Mouse (Mus musculus) forebrain, embryonic 11.5 days (tissue): ENCODE data around the gene Celf2. TPM values are rescaled to one million over a fixed set of nuclear protein-coding genes. Genes with fewer than 3 reads are reported as not detected.

Experiments
- ATAC-seq: fragments of 200-750 bp; cut with Nextera tagmentation; replicated peaks from 2 replicates; pipeline ENCODE4 v1.8.0; 2017; ENCODE audit warnings: moderate TSS enrichment; ENCODE audit not compliant: low FRiP score
- DNase-seq: peaks from one replicate; pipeline ENCODE4 v3.0.0-alpha.2; 2017; ENCODE audit warnings: low spot score
- H3K27ac ChIP-seq: fragments of 300-500 bp; sonication (generic); 2 replicates; pipeline ENCODE4 v1.5.1; 2014; ENCODE audit warnings: low read depth, low read length
- H3K27me3 ChIP-seq: fragments of 300-500 bp; sonication (generic); 2 replicates; pipeline ENCODE4 v1.6.1; 2014; ENCODE audit warnings: mild to moderate bottlenecking, low read length, mixed read lengths; ENCODE audit not compliant: control insufficient read depth, insufficient read depth
- H3K36me3 ChIP-seq: fragments of 300-500 bp; sonication (generic); 2 replicates; pipeline ENCODE4 v1.6.1; 2014; ENCODE audit warnings: mild to moderate bottlenecking, low read length, moderate library complexity, mixed read lengths; ENCODE audit not compliant: control insufficient read depth, insufficient read depth
- H3K4me1 ChIP-seq: fragments of 300-500 bp; sonication (generic); replicated peaks from 2 replicates; pipeline ENCODE4 v1.6.1; 2014; ENCODE audit warnings: low read length, mixed read lengths; ENCODE audit not compliant: control insufficient read depth, insufficient read depth
- H3K4me2 ChIP-seq: fragments of 300-500 bp; sonication (generic); 2 replicates; pipeline ENCODE4 v1.6.1; 2014; ENCODE audit warnings: low read depth, mild to moderate bottlenecking, low read length, moderate library complexity, mixed read lengths; ENCODE audit not compliant: severe bottlenecking
- H3K4me3 ChIP-seq: fragments of 300-500 bp; sonication (generic); 2 replicates; pipeline ENCODE4 v1.5.1; 2014; ENCODE audit warnings: low read depth, low read length
- H3K9ac ChIP-seq: fragments of 300-500 bp; sonication (generic); 2 replicates; pipeline ENCODE4 v1.6.1; 2014; ENCODE audit warnings: low read length
- H3K9me3 ChIP-seq: fragments of 300-500 bp; sonication (generic); 2 replicates; pipeline ENCODE4 v1.6.1; 2016; ENCODE audit warnings: low read length, mixed read lengths; ENCODE audit not compliant: control insufficient read depth
- WGBS: fragments of 180-500 bp; shearing (Covaris S2); extraction: QIAGEN DNeasy Blood & Tissue Kit; methylation state at CpG from one replicate; pipeline ENCODE4 v1.1.7; 2014; 5-methylcytosine and 5-hydroxymethylcytosine counted together
- polyA plus RNA-seq: library from polyadenylated mRNA; unstranded; fragments of >200 nt; fragmentation: Nextera tagmentation; extraction: Ambion mirVana; gene quantifications from 2 replicates; pipeline ENCODE4 v1.2.1, GENCODE M21; 2014

Celf2 gene
- polyA plus RNA-seq, 1 experiment from 2014 or later, result 116 TPM

GRCm38 (mm10) chr2:6553656-6554055 lies 955.7 kb downstream of the Celf2 start:
- no peaks in the 10 kb centered on the region for H3K36me3 ChIP-seq
- no peak overlapping the region for H3K27ac ChIP-seq
- WGBS, result 84% methylated on average over 7 of the region's 7 CpGs

GRCm38 (mm10) chr2:6549251-6549650 lies 960.1 kb downstream of the Celf2 start:
- Histone ChIP-seq H3K27me3 (no peaks in the 10 kb centered on the region), H3K27ac (no peak overlapping the region), H3K9me3 (no peaks in the 10 kb centered on the region), H3K4me2 (no peak overlapping the region), H3K4me3 (no peak overlapping the region), H3K9ac (no peak overlapping the region), H3K4me1 (peaks cover 10% of the 10 kb centered on the region; the same call in 1 of the 2 replicates), H3K36me3 (no peaks in the 10 kb centered on the region)
- no peak for DNase-seq
- WGBS, result 86% methylated on average over 7 of the region's 7 CpGs
- no peak for ATAC-seq

More at GRCm38 (mm10) chr2:6553656-6554055, 955.7 kb downstream of the Celf2 start:
- H3K4me3 ChIP-seq, result no peak overlapping the region
- ATAC-seq, result no peak
- no peak overlapping the region for H3K9ac ChIP-seq
- no peaks in the 10 kb centered on the region for H3K9me3 ChIP-seq
- no peaks in the 10 kb centered on the region for H3K27me3 ChIP-seq
- DNase-seq, result no peak
- H3K4me2 ChIP-seq, result no peak overlapping the region
- H3K4me1 ChIP-seq, result no peaks in the 10 kb centered on the region

- Histone ChIP-seq H3K27ac (peak overlapping the region; percentile 89), H3K4me1 (peaks cover 10% of the 10 kb centered on the region; the same call in 1 of the 2 replicates), H3K9ac (peak overlapping the region; percentile 43; the same call in 1 of the 2 replicates), H3K4me2 (peak overlapping the region; percentile 9; the same call in 1 of the 2 replicates), H3K27me3 (no peaks in the 10 kb centered on the region), H3K4me3 (no peak overlapping the region), H3K36me3 (no peaks in the 10 kb centered on the region), H3K9me3 (no peaks in the 10 kb centered on the region)
- DNase-seq (peak; percentile 80), ATAC-seq (peak; percentile 92)
- 19% methylated on average over 9 of the region's 9 CpGs for WGBS
Observed at GRCm38 (mm10) chr2:6547139-6547664, 962.2 kb downstream of the Celf2 start.

- Histone ChIP-seq H3K36me3 (no peaks in the 10 kb centered on the region), H3K27ac (peak overlapping the region; percentile 89), H3K4me3 (no peak overlapping the region), H3K9ac (peak overlapping the region; percentile 43; the same call in 1 of the 2 replicates), H3K4me1 (peaks cover 10% of the 10 kb centered on the region; the same call in 1 of the 2 replicates), H3K27me3 (no peaks in the 10 kb centered on the region), H3K4me2 (peak overlapping the region; percentile 9; the same call in 1 of the 2 replicates), H3K9me3 (no peaks in the 10 kb centered on the region)
- ATAC-seq, result peak; percentile 85
- 27% methylated on average over 14 of the region's 14 CpGs for WGBS
- DNase-seq, result peak; percentile 58
Observed at GRCm38 (mm10) chr2:6546462-6547138, 962.8 kb downstream of the Celf2 start.

GRCm38 (mm10) chr2:6545127-6545931 lies 964.0 kb downstream of the Celf2 start:
- Histone ChIP-seq H3K9me3 (no peaks in the 10 kb centered on the region), H3K36me3 (no peaks in the 10 kb centered on the region), H3K9ac (no peak overlapping the region), H3K27me3 (no peaks in the 10 kb centered on the region), H3K4me2 (no peak overlapping the region), H3K4me1 (peaks cover 10% of the 10 kb centered on the region; the same call in 1 of the 2 replicates), H3K27ac (no peak overlapping the region), H3K4me3 (no peak overlapping the region)
- WGBS, result 73% methylated on average over 10 of the region's 10 CpGs
- no peak for DNase-seq
- no peak for ATAC-seq

- no peaks in the 10 kb centered on the region for H3K9me3 ChIP-seq
- H3K36me3 ChIP-seq, result no peaks in the 10 kb centered on the region
- peaks cover 10% of the 10 kb centered on the region; the same call in 1 of the 2 replicates for H3K4me1 ChIP-seq
- H3K9ac ChIP-seq, result no peak overlapping the region
- no peak overlapping the region for H3K27ac ChIP-seq
- no peak for ATAC-seq
- no peak overlapping the region for H3K4me2 ChIP-seq
- no peaks in the 10 kb centered on the region for H3K27me3 ChIP-seq
- DNase-seq, result no peak
- H3K4me3 ChIP-seq, result no peak overlapping the region
- WGBS, result 93% methylated on average over 5 of the region's 5 CpGs
Observed at GRCm38 (mm10) chr2:6543650-6544049, 965.7 kb downstream of the Celf2 start.

GRCm38 (mm10) chr2:6542556-6543180 lies 966.7 kb downstream of the Celf2 start:
- H3K27ac ChIP-seq, result no peak overlapping the region
- no peak overlapping the region for H3K9ac ChIP-seq
- no peak overlapping the region for H3K4me2 ChIP-seq
- ATAC-seq (no peak), DNase-seq (no peak)
- peaks cover 10% of the 10 kb centered on the region; the same call in 1 of the 2 replicates for H3K4me1 ChIP-seq
- H3K4me3 ChIP-seq, result no peak overlapping the region
- 88% methylated on average over 12 of the region's 12 CpGs for WGBS
- H3K36me3 ChIP-seq, result no peaks in the 10 kb centered on the region
- no peaks in the 10 kb centered on the region for H3K27me3 ChIP-seq
- no peaks in the 10 kb centered on the region for H3K9me3 ChIP-seq

- Histone ChIP-seq H3K27ac (no peak overlapping the region), H3K4me1 (no peaks in the 10 kb centered on the region; the same call in 1 of the 2 replicates)
- 85% methylated on average over 4 of the region's 6 CpGs for WGBS
Observed at GRCm38 (mm10) chr2:6540825-6541224, 968.5 kb downstream of the Celf2 start.

More at GRCm38 (mm10) chr2:6540825-6541224, 968.5 kb downstream of the Celf2 start:
- Histone ChIP-seq H3K4me3 (no peak overlapping the region), H3K36me3 (no peaks in the 10 kb centered on the region), H3K9ac (no peak overlapping the region), H3K4me2 (no peak overlapping the region), H3K9me3 (no peaks in the 10 kb centered on the region), H3K27me3 (no peaks in the 10 kb centered on the region)
- ATAC-seq (no peak), DNase-seq (no peak)
